ENCODE assay signal across 8 mouse cellular contexts in genomic region chr11:94211651-94212488, GRCm38 (mm10). TPM values are rescaled to one million over a fixed set of nuclear protein-coding genes. Genes with fewer than 3 reads are reported as not detected.
DNase-seq lines count a peak whose midpoint lies in the region; ATAC-seq lines count a peak whose summit lies in the region.

No protein-coding gene starts in this region.

- H3K4me2 ChIP-seq in hindbrain, embryonic 12.5 days (replicated peaks) = peak overlapping the region; percentile 87

- H3K9ac ChIP-seq in hindbrain, embryonic 12.5 days = peak overlapping the region; percentile 99

- H3K9me3 ChIP-seq in hindbrain, embryonic 12.5 days (replicated peaks) = no peaks in the 10 kb centered on the region

- peaks cover 8% of the 10 kb centered on the region for H3K36me3 ChIP-seq in hindbrain, embryonic 12.5 days

- peak; percentile 56 for DNase-seq in NIH3T3 (ENCODE audit: low read depth)
- peak; percentile 88 for DNase-seq in cerebellum, adult 9-11 months
- peak; percentile 50 to 64 for DNase-seq in frontal cortex, postnatal 10 days (ENCODE audit: low spot score in 2 of 2)
- peak; percentile 60 to 67 for DNase-seq in layer of hippocampus, postnatal 36 days
- peak; percentile 78 to 80 for DNase-seq in lung, postnatal 4 days
- peak; percentile 64 for DNase-seq in right cerebral cortex, postnatal 14 days
- peak; percentile 71 to 73 for DNase-seq in urinary bladder, postnatal 4 days (ENCODE audit: low spot score in 2 of 2)

- WGBS in hindbrain, embryonic 12.5 days = under 1% methylated on average over 42 of the region's 61 CpGs

- no peaks in the 10 kb centered on the region for H3K27me3 ChIP-seq in hindbrain, embryonic 12.5 days

- peak; percentile 39 for ATAC-seq in hindbrain, embryonic 12.5 days (ENCODE audit: low FRiP score)

- peaks cover 17% of the 10 kb centered on the region for H3K4me1 ChIP-seq in hindbrain, embryonic 12.5 days

- H3K4me3 ChIP-seq in hindbrain, embryonic 12.5 days = peak overlapping the region; percentile 98

- peak overlapping the region; percentile 99 for H3K27ac ChIP-seq in hindbrain, embryonic 12.5 days

RNA-seq across cellular contexts. Expression of gene Tob1, which starts 0.6 kb away (rescaled TPM):
- polyA plus RNA-seq in hindbrain, embryonic 12.5 days (2016; fragmentation: Nextera tagmentation; extraction: Ambion mirVana) = 41.7 and 46.8 TPM in 2 replicates
- 10 to 100 TPM; 37.5 to 37.7 TPM for total RNA-seq in layer of hippocampus, postnatal 36 days (2021)

RNA-seq across cellular contexts. Expression of gene Wfikkn2, which starts 33.9 kb away (rescaled TPM):
- 6.8 and 9.1 TPM in 2 replicates for polyA plus RNA-seq in hindbrain, embryonic 12.5 days (2016; fragmentation: Nextera tagmentation; extraction: Ambion mirVana)
- total RNA-seq in layer of hippocampus, postnatal 36 days (2021) = under 1 TPM; 0.25 to 0.61 TPM

Comparison
In these comparisons a context has a peak if more than half of its experiments do, and no peak if none do; other contexts are left out.
1. Peak in every context shown above with its lines: DNase-seq, ATAC-seq, H3K4me3 ChIP-seq and H3K27ac ChIP-seq.